Mouse (Mus musculus): ENCODE results near the gene Adamts3.

The Adamts3 gene

DNA sequence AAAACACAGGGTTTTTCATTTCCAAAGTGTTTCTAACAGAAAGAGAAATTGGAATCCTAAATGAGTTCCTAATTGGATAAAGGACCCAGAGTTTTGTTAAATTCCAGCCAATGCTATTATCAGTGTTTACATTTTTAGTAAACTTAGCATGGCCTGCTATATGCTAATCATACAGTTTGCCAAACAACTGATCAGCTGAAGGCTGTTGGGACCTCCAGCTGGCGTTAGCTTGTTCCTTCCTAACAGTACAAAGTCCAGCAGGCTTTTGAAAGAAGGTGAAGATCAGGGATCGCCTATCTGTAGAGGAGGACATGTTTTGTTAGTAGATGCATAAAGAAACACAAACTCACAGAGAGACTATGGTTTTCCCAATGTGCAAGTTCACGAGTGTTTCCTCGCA is 173.7 kb downstream of the Adamts3 start:
- DNase-seq (ENCODE audit: extremely low spot score): no peak

DNA sequence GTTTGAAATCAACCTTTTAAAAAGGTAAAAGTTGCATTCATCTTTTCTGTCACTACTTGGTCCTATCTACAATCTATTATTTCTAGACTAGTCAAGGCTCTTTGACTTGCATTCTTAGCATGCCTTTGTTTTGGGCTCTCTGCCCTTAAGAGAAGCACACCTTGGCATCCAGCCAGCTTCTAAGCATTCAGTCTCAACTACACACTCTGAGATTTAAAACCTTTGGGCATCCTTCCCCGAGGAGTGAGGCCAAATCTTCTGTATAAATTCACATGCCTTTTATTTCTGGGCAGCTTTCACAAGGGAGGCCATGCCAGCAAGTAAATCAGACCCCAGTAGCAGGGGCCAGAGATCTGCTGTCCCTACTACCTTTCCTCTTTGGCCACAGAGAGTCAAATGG is 178.9 kb downstream of the Adamts3 start:
- DNase-seq (ENCODE audit: extremely low spot score): no peak

DNA sequence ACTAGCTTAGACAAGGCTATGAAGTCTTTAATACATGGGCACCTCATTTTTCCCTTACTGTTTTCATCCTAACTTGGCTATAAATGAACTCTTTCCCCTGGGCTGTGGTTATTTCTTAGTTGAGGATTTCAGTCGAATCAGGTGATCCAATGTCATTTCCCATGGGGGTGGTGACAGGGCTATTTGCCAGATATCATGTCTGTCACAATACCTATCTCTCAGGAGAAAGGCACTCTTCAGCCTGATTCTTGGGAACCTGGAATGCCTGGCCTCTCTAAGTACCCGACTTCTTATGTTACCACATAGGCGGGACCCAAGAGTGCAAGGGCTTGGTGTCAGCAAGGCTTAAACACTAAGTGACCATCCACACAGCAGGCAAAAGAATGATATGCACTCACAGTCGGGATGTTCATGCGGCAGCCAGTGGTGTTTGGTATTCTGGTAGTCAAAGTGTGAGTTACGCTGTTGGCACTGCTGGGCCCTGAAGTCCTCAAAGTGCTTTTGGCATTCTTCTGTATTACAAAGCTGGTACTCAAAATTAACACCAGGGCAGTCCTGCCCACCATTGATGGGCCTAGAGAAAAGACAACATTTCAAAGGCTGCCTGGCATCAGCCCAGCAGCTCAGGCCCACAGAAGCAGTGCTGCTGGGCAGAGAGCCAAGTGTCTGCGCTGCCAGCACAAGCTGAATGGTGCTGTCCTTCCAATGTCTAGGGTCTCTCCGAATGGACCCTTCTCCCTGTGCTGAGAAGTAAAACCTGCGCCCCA is 181.7 kb downstream of the Adamts3 start:
- DNase-seq (ENCODE audit: extremely low spot score): no peak

DNA sequence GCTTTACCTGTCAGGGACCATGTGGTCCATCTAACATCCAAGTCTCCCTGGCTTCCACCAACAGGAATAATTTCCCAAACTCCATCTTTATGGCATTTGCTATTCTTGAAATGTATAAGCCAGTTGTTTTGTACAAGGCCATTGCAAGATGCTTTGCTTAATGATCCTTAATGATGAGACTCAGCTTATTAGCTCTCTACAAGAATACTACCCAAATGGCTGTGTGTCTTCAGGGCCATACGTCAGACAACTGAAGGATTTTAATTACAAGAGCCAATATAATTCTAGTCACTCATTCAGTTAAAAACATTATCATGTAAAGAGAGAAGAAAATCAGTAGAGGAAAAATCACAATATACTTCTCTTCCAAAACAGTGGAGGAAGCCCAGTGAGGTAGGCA is 195.3 kb downstream of the Adamts3 start:
- DNase-seq (ENCODE audit: extremely low spot score): no peak

DNA sequence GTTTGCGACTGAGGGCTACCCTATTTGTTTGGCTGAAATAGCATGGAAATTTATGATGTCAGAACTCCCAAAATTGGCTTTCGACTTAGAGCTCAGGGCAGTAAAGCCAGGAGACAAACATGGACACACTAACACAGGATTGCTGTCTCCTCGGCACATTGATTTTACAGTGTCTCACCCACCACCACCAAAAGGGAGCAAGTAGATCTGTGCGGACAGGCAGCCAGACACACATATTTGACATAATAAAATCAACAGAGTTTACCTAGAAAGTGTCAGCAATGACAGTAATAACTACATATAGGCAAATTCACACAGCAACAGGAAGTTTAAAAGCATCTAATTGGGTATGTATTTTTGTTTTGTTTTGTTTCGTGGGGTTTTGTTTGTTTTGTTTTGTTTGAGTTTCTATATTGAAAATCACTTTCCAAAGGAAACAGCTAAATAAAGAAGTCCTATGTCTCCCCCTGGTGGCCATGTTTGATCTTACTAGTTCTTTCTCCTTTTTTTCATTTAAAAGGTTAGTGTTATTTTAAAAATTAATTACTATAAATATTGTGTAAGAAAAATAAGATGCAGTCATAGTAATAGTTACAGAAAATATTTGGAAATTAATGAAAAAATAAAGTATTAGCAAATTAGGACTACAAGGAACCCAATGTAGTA is 203.1 kb downstream of the Adamts3 start:
- peak; percentile 47 for DNase-seq (ENCODE audit: extremely low spot score)

DNA sequence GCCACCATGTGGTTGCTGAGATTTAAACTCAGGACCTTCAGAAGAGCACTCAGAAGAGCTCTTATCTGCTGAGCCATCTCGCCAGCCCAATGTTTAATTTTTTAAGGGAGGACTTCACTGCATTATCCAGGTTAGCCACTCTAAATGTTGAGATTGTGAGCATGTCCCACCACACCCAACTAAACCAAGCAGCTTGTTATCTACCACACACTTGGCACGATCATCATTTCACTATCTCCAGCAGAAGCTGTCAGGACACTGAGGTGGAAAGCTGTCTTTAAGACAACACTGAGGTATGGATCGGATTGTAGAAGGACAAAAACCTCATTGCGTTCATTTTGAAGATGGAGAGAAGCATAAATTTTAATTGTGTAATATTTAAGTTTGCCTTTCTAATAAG is 205.0 kb downstream of the Adamts3 start:
- no peak for DNase-seq (ENCODE audit: extremely low spot score)

DNA sequence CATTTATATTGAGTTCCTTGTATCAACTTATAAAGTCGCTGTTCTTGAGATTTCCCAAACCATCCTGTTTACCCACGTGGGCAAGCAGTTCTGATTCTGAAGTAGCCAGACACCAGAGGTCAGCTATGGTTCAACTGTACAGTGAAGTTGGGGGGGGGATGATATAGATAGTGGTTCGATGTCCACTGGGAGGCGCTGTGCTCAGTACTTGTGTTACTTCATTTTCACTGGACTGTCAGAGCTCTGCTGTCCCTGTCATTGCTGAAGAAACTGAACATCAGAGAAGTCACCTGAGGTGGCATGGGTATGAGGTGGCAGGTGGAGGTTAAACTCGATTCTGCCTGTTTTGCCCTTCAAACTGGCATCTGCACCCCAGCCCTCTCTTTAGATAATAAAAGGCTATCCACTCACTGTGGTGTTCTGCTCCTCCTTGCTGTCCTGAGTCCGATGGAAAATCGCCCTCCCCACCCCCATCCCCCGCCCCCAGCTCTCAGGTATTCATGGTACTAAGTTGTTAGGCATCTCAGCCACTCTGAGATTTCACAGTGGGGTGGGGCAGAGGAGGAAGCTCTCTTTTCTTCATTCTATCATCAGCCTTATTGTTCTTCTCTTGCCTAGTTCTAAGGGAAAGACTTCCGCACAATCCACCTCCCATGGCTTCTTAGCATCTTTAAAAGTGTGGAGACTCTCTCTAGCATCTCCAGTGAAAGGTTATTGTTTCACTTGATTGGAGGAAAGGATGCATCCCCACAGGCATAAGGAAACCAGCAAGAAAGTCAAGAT is 208.9 kb downstream of the Adamts3 start:
- no peak for DNase-seq (ENCODE audit: extremely low spot score)

DNA sequence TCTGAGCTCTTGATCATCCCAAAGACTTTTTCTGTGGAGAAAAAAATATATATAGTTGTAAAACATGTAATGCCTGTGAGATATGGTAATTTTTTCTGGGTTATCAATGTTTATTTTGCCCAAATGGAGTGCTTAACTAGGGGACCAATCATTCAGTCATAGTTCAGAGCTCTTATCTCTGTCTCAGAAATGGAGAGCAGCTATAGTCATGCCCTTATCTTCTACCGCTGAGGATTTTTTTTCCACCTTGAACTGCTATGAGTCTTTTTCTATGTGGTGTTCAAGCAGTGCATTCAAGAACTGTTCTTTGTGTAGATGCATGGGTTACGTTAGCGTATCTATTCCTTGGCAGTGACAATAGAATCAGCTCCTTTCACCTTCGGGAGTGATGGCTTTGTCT is 210.2 kb downstream of the Adamts3 start:
- no peak for DNase-seq (ENCODE audit: extremely low spot score)

DNA sequence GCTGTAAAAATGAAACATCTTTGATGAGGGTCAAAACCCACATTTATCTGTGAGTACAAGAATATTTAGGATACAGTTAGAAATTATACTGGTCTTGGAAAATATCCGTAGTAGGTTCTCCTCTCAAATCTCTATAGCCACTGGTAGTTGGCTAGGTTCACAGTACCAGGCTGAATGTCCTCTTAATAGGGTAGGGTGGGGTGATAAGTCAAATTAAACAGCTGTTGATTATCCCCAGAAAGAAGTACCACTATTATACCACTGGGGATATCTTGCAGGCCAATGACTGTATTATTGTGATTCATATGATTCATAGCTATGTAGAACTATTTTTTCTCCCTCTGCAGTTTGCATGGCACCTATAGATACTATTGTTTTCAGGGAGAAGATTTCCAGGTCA is 228.8 kb downstream of the Adamts3 start:
- DNase-seq (ENCODE audit: extremely low spot score): no peak

DNA sequence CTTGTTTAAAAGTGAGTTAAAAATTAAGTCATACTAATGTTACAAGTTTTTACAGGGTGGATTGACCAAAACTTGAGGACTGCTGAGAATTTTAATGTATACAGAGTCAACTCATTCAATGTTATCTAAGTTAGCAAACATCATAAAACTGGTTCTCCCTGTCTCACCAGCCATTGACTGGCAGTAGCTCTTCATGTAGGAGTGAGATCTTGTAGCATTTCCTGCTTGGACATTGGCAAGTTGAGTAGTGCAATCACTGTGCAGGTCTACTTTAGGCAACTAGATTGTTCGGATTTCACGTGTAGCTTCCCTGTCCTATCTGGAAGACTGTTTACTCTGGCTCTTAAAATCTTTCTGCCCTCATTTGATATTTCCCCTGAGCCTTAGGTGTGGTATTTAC is 229.3 kb downstream of the Adamts3 start:
- no peak for DNase-seq (ENCODE audit: extremely low spot score)

DNA sequence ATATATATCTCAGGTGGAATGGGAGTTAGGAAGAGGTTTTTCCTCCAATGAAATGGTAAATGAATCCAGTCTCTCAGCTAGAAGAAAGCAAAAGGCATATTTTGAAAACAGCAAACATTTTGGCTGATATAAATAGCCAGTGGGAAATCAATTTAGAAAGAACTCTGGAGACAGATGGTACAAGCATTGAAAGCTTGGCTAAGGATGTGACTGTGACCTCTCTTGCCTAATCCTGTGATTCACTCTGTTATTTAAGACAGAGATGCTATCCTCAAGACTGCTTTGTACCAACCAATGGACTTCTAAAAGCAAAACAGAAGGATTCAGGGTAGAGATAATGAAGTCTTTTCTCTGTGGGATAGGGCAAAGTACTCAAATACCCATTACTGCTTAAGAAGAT is 236.2 kb downstream of the Adamts3 start:
- DNase-seq (ENCODE audit: extremely low spot score): no peak

DNA sequence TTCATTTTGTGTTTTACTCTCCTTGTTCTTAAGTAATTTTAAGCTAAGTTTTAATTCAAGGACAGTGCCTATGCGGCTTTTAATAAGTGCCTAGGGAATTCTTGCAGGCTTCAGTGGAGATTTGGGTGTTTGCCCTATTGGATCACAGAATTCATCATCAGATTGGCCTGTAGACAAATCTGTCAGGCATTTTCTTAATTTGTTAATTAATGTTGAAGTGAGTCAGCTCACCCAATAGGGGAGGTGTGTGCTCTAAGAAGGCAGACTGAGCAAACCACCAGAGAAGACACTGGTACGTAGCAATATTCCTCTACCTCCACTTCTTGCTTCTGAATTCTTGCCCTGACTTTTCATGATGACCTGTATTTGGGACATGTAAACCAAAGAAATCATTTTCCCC is 247.7 kb downstream of the Adamts3 start:
- no peak for DNase-seq (ENCODE audit: extremely low spot score)

DNA sequence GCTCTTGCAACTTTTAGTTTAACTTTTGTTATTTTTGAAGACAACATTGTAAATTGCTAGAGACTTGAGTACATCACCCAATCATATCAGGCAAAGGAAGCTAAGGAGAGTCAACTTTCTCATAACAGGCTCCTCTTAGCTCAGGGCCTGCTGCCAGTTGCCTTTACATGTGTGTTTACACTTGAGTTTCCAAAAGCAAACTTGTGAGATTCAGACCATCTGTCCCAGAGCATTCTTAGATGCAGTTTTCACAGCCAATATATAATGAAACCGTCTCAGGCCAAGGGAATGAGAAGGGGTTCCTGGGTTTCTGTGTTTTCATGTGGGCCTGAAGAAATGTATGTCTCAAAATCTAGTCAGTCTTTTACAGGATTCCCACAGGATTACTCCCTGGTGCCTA is 251.5 kb downstream of the Adamts3 start:
- DNase-seq (ENCODE audit: extremely low spot score): no peak

Data from embryo, embryonic 9.5 days (tissue).